Mouse (Mus musculus): ENCODE measurements around the gene Stxbp6.

DNA sequence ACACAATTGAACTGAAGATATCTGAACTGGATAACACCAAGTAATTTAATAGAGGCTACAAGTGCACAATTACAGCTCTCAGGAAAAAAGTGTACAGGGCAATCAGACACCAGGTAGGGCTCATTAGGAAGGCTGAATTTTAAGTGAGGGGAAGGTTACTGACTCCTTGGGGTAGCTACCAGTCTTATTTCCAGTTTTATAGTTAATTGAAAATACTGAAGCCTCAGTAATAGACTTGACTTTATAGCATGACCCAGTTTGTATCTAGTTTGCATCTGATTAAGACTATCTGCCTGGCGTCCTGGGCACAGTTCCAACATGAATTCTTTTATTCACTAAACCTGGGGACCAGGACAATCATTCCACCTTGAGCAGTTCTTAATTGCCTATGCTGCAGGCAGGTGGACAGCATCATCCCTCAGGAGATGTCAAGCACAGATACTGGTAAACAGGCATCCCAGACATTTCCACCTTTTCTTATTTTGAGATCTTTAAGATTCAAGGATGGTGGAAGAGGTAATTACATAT, 171.2 kb downstream of the Stxbp6 start:
- TF ChIP-seq CTCF (IDR thresholded peaks at IDR 0.05; ENCODE audit: low read depth) (no peak), EP300 (optimal IDR thresholded peaks at IDR 0.05) (no peak)
